Mouse (Mus musculus) stomach, postnatal 0 days (tissue): ENCODE results near the gene Ppfia1. TPM values are rescaled to one million over a fixed set of nuclear protein-coding genes. Genes with fewer than 3 reads are reported as not detected.

Experiments used
- ATAC-seq: fragments of 200-750 bp; cut with Nextera tagmentation; 2 replicates; pipeline ENCODE4 v1.8.0; 2017; ENCODE audit not compliant: low FRiP score, low TSS enrichment
- DNase-seq: peaks from one replicate; pipeline ENCODE4 v3.0.0-alpha.2; 2016; ENCODE audit warnings: low spot score
- H3K27ac ChIP-seq: fragments of 300-500 bp; sonication (generic); replicated peaks from 2 replicates; pipeline ENCODE4 v1.5.1; 2014; ENCODE audit warnings: mild to moderate bottlenecking, control low read depth
- H3K27me3 ChIP-seq: fragments of 300-500 bp; sonication (generic); 2 replicates; pipeline ENCODE4 v1.6.1; 2014; ENCODE audit warnings: low read length; ENCODE audit not compliant: control insufficient read depth, insufficient read depth
- H3K36me3 ChIP-seq: fragments of 300-500 bp; sonication (generic); 2 replicates; pipeline ENCODE4 v1.6.1; 2014; ENCODE audit warnings: low read length, mixed read lengths; ENCODE audit not compliant: control insufficient read depth, insufficient read depth
- H3K4me1 ChIP-seq: fragments of 300-500 bp; sonication (generic); replicated peaks from 2 replicates; pipeline ENCODE4 v1.6.1; 2014; ENCODE audit warnings: antibody characterized with exemption; ENCODE audit not compliant: control insufficient read depth, insufficient read depth
- H3K4me2 ChIP-seq: fragments of 300-500 bp; sonication (generic); replicated peaks from 2 replicates; pipeline ENCODE4 v1.6.1; 2014; ENCODE audit warnings: low read depth, mild to moderate bottlenecking, control low read depth, moderate library complexity
- H3K4me3 ChIP-seq: fragments of 300-500 bp; sonication (generic); 2 replicates; pipeline ENCODE4 v1.5.1; 2014; ENCODE audit warnings: low read depth, low read length, control low read depth
- H3K9ac ChIP-seq: fragments of 300-500 bp; sonication (generic); 2 replicates; pipeline ENCODE4 v1.6.1; 2014; ENCODE audit warnings: mild to moderate bottlenecking, low read length, control low read depth, mixed read lengths
- H3K9me3 ChIP-seq: fragments of 300-500 bp; sonication (generic); 2 replicates; pipeline ENCODE4 v1.6.1; 2016; ENCODE audit warnings: low read length; ENCODE audit not compliant: control insufficient read depth
- CTCF ChIP-seq: IDR thresholded peaks from 2 replicates; pipeline ENCODE4 v1.5.1; 2016; ENCODE audit warnings: antibody characterized with exemption, low read depth, mild to moderate bottlenecking, moderate library complexity
- EP300 ChIP-seq: optimal IDR thresholded peaks from 2 replicates; pipeline ENCODE3; 2016; ENCODE audit warnings: antibody characterized with exemption
- WGBS: fragments of 180-500 bp; shearing (Covaris S2); extraction: QIAGEN DNeasy Blood & Tissue Kit; methylation state at CpG from one replicate; pipeline ENCODE4 v1.1.7; 2014; 5-methylcytosine and 5-hydroxymethylcytosine counted together
- polyA plus RNA-seq: library from polyadenylated mRNA; unstranded; fragments of >200 nt; fragmentation: Nextera tagmentation; extraction: Ambion mirVana; gene quantifications from 2 replicates; pipeline ENCODE4 v1.2.1, GENCODE M21; 2015

Gene Ppfia1
- polyA plus RNA-seq, 1 experiment from 2014 or later, result 15.2 TPM

- no peaks in the 10 kb centered on the region for H3K4me1 ChIP-seq
- no peak overlapping the region for H3K4me2 ChIP-seq
- WGBS, result 90% methylated on average over 5 of the region's 5 CpGs
- TF ChIP-seq CTCF (no peak), EP300 (no peak)
- no peak overlapping the region for H3K9ac ChIP-seq
- no peak overlapping the region for H3K4me3 ChIP-seq
- H3K27ac ChIP-seq, result no peak overlapping the region
- no peaks in the 10 kb centered on the region for H3K9me3 ChIP-seq
- ATAC-seq, result no peak
- DNase-seq, result no peak
- H3K27me3 ChIP-seq, result no peaks in the 10 kb centered on the region
- no peaks in the 10 kb centered on the region for H3K36me3 ChIP-seq
Observed at GRCm38 (mm10) chr7:144541351-144541750, 12.2 kb downstream of the Ppfia1 start.

DNA sequence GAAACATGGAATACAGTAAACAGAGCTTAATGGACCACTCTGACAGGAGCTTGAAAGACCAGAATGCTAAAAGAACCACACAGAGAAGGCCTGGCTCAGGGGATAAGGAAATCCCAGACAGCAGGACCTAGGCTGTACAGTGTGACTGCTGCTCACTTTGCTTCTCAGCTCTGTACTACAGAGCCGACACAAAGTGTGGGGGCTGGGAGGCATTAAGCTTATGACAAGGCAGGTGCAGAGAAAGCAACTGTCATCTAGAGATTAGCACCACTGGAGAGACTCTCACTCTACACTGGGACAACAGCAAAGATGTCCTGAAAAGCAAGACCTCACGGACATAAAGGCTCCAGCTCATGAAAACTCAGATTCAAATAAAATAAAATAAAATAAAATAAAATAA is 14.4 kb downstream of the Ppfia1 start:
- Histone ChIP-seq H3K36me3 (no peaks in the 10 kb centered on the region), H3K27ac (no peak overlapping the region), H3K9ac (no peak overlapping the region), H3K4me2 (no peak overlapping the region), H3K27me3 (no peaks in the 10 kb centered on the region), H3K4me3 (no peak overlapping the region), H3K4me1 (no peaks in the 10 kb centered on the region), H3K9me3 (no peaks in the 10 kb centered on the region)
- no peak for TF ChIP-seq EP300
- no peak for TF ChIP-seq CTCF
- ATAC-seq (no peak), DNase-seq (no peak)
- 76% methylated on average over 2 of the region's 2 CpGs for WGBS

GRCm38 (mm10) chr7:144538030-144538644 is 15.4 kb downstream of the Ppfia1 start:
- no peak overlapping the region for H3K27ac ChIP-seq
- no peak overlapping the region for H3K4me3 ChIP-seq
- DNase-seq (no peak), ATAC-seq (no peak)
- H3K36me3 ChIP-seq, result no peaks in the 10 kb centered on the region
- WGBS, result 80% methylated on average over 4 of the region's 4 CpGs
- H3K9me3 ChIP-seq, result no peaks in the 10 kb centered on the region
- no peak overlapping the region for H3K4me2 ChIP-seq
- no peaks in the 10 kb centered on the region for H3K4me1 ChIP-seq
- TF ChIP-seq CTCF (no peak), EP300 (no peak)
- no peaks in the 10 kb centered on the region for H3K27me3 ChIP-seq
- no peak overlapping the region for H3K9ac ChIP-seq

DNA sequence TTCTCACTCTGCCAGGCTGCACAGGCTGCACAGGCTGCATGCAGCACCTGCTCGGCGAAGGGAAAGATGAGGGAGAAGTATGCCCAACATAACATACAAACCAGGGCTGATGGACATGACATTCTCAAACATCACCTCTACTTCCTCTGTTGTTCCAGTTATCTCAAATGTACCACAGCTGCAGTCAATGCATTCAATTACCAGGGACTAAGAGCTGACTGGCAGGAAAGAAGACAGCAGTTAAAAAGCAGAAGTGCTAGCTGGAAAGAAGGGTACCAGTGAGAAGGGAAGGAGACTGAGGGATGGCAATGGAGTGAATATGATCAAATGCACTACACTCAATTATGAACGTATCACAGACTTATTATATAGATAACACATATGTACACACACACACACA is 17.2 kb downstream of the Ppfia1 start:
- Histone ChIP-seq H3K9me3 (no peaks in the 10 kb centered on the region), H3K36me3 (no peaks in the 10 kb centered on the region), H3K27ac (no peak overlapping the region), H3K4me1 (no peaks in the 10 kb centered on the region), H3K4me2 (no peak overlapping the region), H3K27me3 (no peaks in the 10 kb centered on the region), H3K4me3 (no peak overlapping the region), H3K9ac (no peak overlapping the region)
- ATAC-seq, result no peak
- DNase-seq, result no peak
- 82% methylated on average over 3 of the region's 3 CpGs for WGBS
- no peak for TF ChIP-seq EP300
- no peak for TF ChIP-seq CTCF

DNA sequence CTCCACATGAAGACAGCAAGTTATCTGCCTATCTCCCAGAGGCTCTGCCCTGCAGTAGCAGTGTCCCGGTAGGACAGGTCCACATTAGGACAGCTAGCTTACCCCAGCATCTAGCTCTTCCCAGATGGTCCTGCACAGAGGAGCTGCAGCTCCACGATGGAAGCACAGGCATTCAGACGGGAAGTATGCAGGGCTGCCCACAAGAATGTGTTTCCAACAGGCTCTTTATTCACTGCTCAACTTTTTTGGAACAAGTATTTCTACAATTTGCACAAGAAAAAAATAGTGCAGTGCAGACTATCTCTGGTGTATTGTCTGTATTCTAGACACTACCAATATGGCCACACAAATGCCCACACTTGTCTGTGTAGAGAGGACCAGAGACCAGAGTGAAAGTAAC is 18.8 kb downstream of the Ppfia1 start:
- Histone ChIP-seq H3K9ac (no peak overlapping the region), H3K4me3 (no peak overlapping the region), H3K4me2 (no peak overlapping the region), H3K9me3 (no peaks in the 10 kb centered on the region), H3K27me3 (no peaks in the 10 kb centered on the region), H3K36me3 (no peaks in the 10 kb centered on the region), H3K4me1 (no peaks in the 10 kb centered on the region), H3K27ac (no peak overlapping the region)
- 66% methylated on average over 3 of the region's 3 CpGs for WGBS
- ATAC-seq (no peak), DNase-seq (no peak)
- no peak for TF ChIP-seq CTCF
- no peak for TF ChIP-seq EP300

- Histone ChIP-seq H3K27me3 (no peaks in the 10 kb centered on the region), H3K36me3 (no peaks in the 10 kb centered on the region)
Observed at GRCm38 (mm10) chr7:144531585-144532378, 21.7 kb downstream of the Ppfia1 start.

More at GRCm38 (mm10) chr7:144531585-144532378, 21.7 kb downstream of the Ppfia1 start:
- DNase-seq (no peak), ATAC-seq (no peak)
- Histone ChIP-seq H3K4me1 (no peaks in the 10 kb centered on the region), H3K27ac (no peak overlapping the region), H3K4me3 (no peak overlapping the region), H3K9ac (no peak overlapping the region), H3K4me2 (no peak overlapping the region), H3K9me3 (no peaks in the 10 kb centered on the region)
- TF ChIP-seq EP300, result no peak
- no peak for TF ChIP-seq CTCF
- WGBS, result 30% methylated on average over 7 of the region's 7 CpGs
